Mouse (Mus musculus) embryonic facial prominence, embryonic 10.5 days (tissue): ENCODE data around the gene Fpgs. TPM values are rescaled to one million over a fixed set of nuclear protein-coding genes. Genes with fewer than 3 reads are reported as not detected.

Experiments used
- DNase-seq: peaks from one replicate; pipeline ENCODE4 v3.0.0-alpha.2; 2017; ENCODE audit warnings: low spot score
- H3K27ac ChIP-seq: fragments of 300-500 bp; sonication (generic); replicated peaks from 2 replicates; pipeline ENCODE4 v1.5.1; 2016; ENCODE audit warnings: mild to moderate bottlenecking
- H3K27me3 ChIP-seq: fragments of 300-500 bp; sonication (generic); replicated peaks from 2 replicates; pipeline ENCODE4 v1.6.1; 2016; ENCODE audit warnings: low read depth, mild to moderate bottlenecking; ENCODE audit not compliant: poor library complexity, severe bottlenecking
- H3K36me3 ChIP-seq: fragments of 300-500 bp; sonication (generic); replicated peaks from 2 replicates; pipeline ENCODE4 v1.6.1; 2016; ENCODE audit warnings: mild to moderate bottlenecking, moderate library complexity
- H3K4me1 ChIP-seq: fragments of 300-500 bp; sonication (generic); 2 replicates; pipeline ENCODE4 v1.6.1; 2016
- H3K4me3 ChIP-seq: fragments of 300-500 bp; sonication (generic); 2 replicates; pipeline ENCODE4 v1.5.1; 2016; ENCODE audit warnings: mild to moderate bottlenecking, moderate library complexity
- H3K9me3 ChIP-seq: fragments of 300-500 bp; sonication (generic); 2 replicates; pipeline ENCODE4 v1.6.1; 2016; ENCODE audit warnings: mild to moderate bottlenecking
- WGBS: fragments of 180-500 bp; shearing (Covaris S2); methylation state at CpG from one replicate; pipeline ENCODE4 v1.1.7; 2016; 5-methylcytosine and 5-hydroxymethylcytosine counted together
- polyA plus RNA-seq: library from polyadenylated mRNA; unstranded; fragments of >200 nt; fragmentation: Nextera tagmentation; extraction: Ambion mirVana; gene quantifications from 2 replicates; pipeline ENCODE4 v1.2.1, GENCODE M21; 2016

The Fpgs gene
- polyA plus RNA-seq, 1 experiment from 2014 or later, result 33.5 TPM

DNA sequence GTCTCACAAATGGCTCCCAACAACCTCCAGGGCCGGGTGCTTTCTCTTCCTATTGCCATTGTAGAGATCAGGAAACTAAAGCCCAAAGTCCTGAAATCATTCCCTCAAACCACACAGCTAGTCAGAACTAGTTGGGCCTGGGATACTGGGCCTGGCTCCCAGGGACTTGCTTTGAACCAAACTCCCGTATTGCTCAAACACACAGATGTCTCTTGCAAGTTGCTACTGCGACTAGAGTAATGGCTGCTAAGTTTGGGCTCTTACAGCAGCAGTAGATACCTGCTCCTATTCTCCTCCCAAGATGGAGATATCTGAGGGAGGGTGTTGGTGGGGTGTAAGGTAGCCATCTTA lies 48.6 kb downstream of the Fpgs start:
- Histone ChIP-seq H3K36me3 (no peaks in the 10 kb centered on the region), H3K4me1 (peaks cover 41% of the 10 kb centered on the region)
- WGBS, result 84% methylated on average over 3 of the region's 3 CpGs

GRCm38 (mm10) chr2:32654743-32655393 lies 49.1 kb downstream of the Fpgs start:
- Histone ChIP-seq H3K27ac (peak overlapping the region; percentile 87), H3K4me1 (peaks cover 41% of the 10 kb centered on the region)
- 61% methylated on average over 14 of the region's 14 CpGs for WGBS

More for the DNA sequence above, 48.6 kb downstream of the Fpgs start:
- H3K27ac ChIP-seq, result peak overlapping the region; percentile 87
- peak overlapping the region; percentile 8; the same call in 1 of the 2 replicates for H3K4me3 ChIP-seq
- no peaks in the 10 kb centered on the region for H3K27me3 ChIP-seq
- no peak for DNase-seq
- no peaks in the 10 kb centered on the region for H3K9me3 ChIP-seq

GRCm38 (mm10) chr2:32653764-32654163 lies 50.2 kb downstream of the Fpgs start:
- no peaks in the 10 kb centered on the region for H3K36me3 ChIP-seq
- H3K27me3 ChIP-seq, result no peaks in the 10 kb centered on the region
- H3K9me3 ChIP-seq, result no peaks in the 10 kb centered on the region
- 28% methylated on average over 7 of the region's 7 CpGs for WGBS
- no peak overlapping the region for H3K4me3 ChIP-seq
- H3K4me1 ChIP-seq, result peaks cover 40% of the 10 kb centered on the region
- peak; percentile 33 for DNase-seq
- H3K27ac ChIP-seq, result peak overlapping the region; percentile 87

More at GRCm38 (mm10) chr2:32654743-32655393, 49.1 kb downstream of the Fpgs start:
- Histone ChIP-seq H3K9me3 (no peaks in the 10 kb centered on the region), H3K4me3 (no peak overlapping the region), H3K27me3 (no peaks in the 10 kb centered on the region), H3K36me3 (no peaks in the 10 kb centered on the region)
- DNase-seq, result peak; percentile 32

- Histone ChIP-seq H3K27ac (peak overlapping the region; percentile 66), H3K36me3 (no peaks in the 10 kb centered on the region), H3K4me3 (peak overlapping the region; percentile 46), H3K9me3 (no peaks in the 10 kb centered on the region), H3K4me1 (peaks cover 44% of the 10 kb centered on the region), H3K27me3 (no peaks in the 10 kb centered on the region)
- WGBS, result 90% methylated on average over 7 of the region's 7 CpGs
- no peak for DNase-seq
These were observed 56.6 kb downstream of the Fpgs start for GRCm38 (mm10) chr2:32647366-32647765.

GRCm38 (mm10) chr2:32646379-32647056 lies 57.4 kb downstream of the Fpgs start, which contains the start of gene Eng:
Gene Eng, plus strand, starts transcription at chr2:32646595.
- no peak for DNase-seq
- no peaks in the 10 kb centered on the region for H3K9me3 ChIP-seq
- H3K4me1 ChIP-seq, result peaks cover 45% of the 10 kb centered on the region
- WGBS, result 55% methylated on average over 31 of the region's 31 CpGs
- peak within 1 kb of the TSS; percentile 46 for H3K4me3 ChIP-seq
- H3K36me3 ChIP-seq, result no peaks in the 10 kb centered on the region
- peak within 1 kb of the TSS; percentile 85 for H3K27ac ChIP-seq
- H3K27me3 ChIP-seq, result no peaks in the 10 kb centered on the region

DNA sequence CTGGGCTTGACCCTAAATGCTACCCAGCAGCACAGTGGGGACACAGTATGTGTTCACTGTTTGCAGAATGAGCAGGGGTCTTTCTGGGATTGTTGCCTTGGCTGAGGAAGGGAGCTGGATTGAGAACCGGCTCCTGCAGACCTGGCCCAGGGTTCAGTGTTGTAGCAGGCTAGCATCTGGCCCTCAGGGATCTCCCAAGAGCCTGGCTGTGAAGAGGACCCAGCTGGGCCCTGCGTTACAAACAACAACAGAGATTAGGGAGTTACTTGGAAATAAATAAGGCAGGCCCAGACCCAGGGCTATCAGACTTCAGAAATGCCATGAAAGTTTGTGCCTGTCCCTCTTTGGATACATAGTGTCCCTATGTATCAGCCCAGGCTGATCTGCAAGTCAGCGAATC lies 58.3 kb downstream of the Fpgs start:
- H3K4me1 ChIP-seq, result peaks cover 41% of the 10 kb centered on the region
- no peak overlapping the region for H3K4me3 ChIP-seq
- no peaks in the 10 kb centered on the region for H3K27me3 ChIP-seq
- peak overlapping the region; percentile 85 for H3K27ac ChIP-seq
- DNase-seq, result no peak
- 71% methylated on average over 3 of the region's 3 CpGs for WGBS
- no peaks in the 10 kb centered on the region for H3K9me3 ChIP-seq
- no peaks in the 10 kb centered on the region for H3K36me3 ChIP-seq

DNA sequence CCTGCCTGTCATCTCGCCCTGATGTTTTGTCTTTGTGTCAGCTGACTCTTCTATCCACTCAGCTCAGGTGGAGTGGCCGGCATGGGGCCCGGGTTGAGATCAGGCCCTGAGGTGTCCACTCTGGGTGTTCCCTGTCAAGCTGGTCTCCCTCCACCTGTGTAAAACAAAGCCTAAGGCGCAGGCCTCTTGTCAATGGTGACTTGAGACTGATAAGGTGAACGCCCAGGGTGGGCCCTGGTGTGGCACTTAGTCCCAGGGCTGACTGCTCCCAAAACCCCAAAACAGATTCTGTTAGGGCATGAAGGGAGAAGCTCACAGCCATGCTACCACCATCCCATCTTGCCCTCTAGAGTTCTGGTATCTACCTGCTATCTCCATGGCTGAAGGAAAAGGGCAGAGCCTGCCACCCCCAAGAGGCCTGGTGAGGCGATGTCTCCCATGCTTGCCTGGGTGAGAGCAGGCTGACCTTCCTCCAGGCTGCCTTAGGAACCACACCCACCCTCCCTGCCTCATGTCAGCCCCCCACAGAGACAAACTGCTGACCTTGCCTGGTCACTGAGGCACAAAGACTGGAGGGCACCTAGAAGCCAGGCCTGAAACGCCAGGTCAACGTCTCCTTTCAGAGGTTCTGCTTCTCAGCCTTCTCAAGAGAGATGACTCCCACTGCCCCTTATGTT lies 59.0 kb downstream of the Fpgs start:
- no peaks in the 10 kb centered on the region for H3K36me3 ChIP-seq
- no peak overlapping the region for H3K4me3 ChIP-seq

GRCm38 (mm10) chr2:32644083-32644482 lies 59.9 kb downstream of the Fpgs start:
- WGBS, result 84% methylated on average over 9 of the region's 9 CpGs

More for the DNA sequence above, 59.0 kb downstream of the Fpgs start:
- WGBS, result 86% methylated on average over 8 of the region's 8 CpGs
- Histone ChIP-seq H3K9me3 (no peaks in the 10 kb centered on the region), H3K27me3 (no peaks in the 10 kb centered on the region), H3K27ac (0 out of 2 replicates have a peak overlapping the region, but pooled peaks have one; percentile 85), H3K4me1 (peaks cover 44% of the 10 kb centered on the region)
- DNase-seq, result no peak

DNA sequence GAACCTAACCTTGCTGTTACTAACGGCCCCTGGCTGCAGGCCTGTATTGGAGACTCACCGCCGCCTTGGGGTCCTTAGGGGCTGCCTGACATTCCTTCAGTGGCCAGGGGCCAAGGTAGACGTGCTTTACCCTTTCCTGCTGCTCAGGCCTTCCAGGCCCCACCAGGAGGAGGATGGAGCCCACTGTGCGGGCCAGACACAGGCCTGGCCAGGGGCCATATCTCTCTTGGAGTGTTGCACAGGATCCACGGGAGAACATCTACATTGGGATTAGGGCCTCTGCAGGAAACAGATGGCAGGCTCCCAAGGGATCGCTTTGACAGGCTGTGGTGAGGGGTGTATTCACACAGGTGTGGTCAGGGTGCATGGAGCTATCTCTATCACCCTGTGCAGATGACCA lies 61.1 kb downstream of the Fpgs start:
- no peak for DNase-seq
- 74% methylated on average over 7 of the region's 7 CpGs for WGBS
- Histone ChIP-seq H3K4me3 (no peak overlapping the region), H3K27me3 (no peaks in the 10 kb centered on the region), H3K36me3 (no peaks in the 10 kb centered on the region), H3K9me3 (no peaks in the 10 kb centered on the region), H3K27ac (peak overlapping the region; percentile 59), H3K4me1 (peaks cover 49% of the 10 kb centered on the region)

More at GRCm38 (mm10) chr2:32644083-32644482, 59.9 kb downstream of the Fpgs start:
- no peaks in the 10 kb centered on the region for H3K27me3 ChIP-seq
- no peak for DNase-seq
- H3K27ac ChIP-seq, result no peak overlapping the region
- peaks cover 44% of the 10 kb centered on the region for H3K4me1 ChIP-seq
- no peaks in the 10 kb centered on the region for H3K9me3 ChIP-seq
- H3K4me3 ChIP-seq, result no peak overlapping the region
- no peaks in the 10 kb centered on the region for H3K36me3 ChIP-seq

DNA sequence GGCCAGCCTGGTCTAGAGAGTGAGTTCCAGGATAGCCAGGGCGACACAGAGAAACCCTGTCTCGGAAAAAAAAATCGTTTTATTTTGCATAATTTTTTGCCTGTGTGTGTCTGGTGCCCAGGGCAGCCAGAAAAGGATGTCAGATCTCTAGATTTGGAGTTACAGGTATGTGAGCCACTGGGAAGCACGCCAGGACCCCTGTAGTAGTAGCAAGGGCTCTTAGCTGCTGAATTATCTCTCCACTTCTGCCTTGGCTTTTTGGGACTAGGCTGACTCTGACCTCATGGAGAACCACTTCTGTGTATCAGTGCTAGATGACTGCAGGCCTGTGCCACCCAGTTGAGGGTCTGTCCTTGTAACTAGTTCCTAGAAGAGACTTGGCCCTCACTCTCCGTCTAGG lies 62.1 kb downstream of the Fpgs start:
- WGBS, result 82% methylated on average over 5 of the region's 5 CpGs
- Histone ChIP-seq H3K27ac (no peak overlapping the region), H3K4me1 (peaks cover 55% of the 10 kb centered on the region)

GRCm38 (mm10) chr2:32640550-32641051 lies 63.3 kb downstream of the Fpgs start:
- Histone ChIP-seq H3K27ac (peak overlapping the region; percentile 65), H3K4me1 (peaks cover 49% of the 10 kb centered on the region), H3K4me3 (no peak overlapping the region), H3K9me3 (no peaks in the 10 kb centered on the region), H3K27me3 (no peaks in the 10 kb centered on the region), H3K36me3 (no peaks in the 10 kb centered on the region)
- DNase-seq, result no peak
- WGBS, result 62% methylated on average over 6 of the region's 6 CpGs

More for the DNA sequence above, 62.1 kb downstream of the Fpgs start:
- no peaks in the 10 kb centered on the region for H3K9me3 ChIP-seq
- no peak for DNase-seq
- no peaks in the 10 kb centered on the region for H3K36me3 ChIP-seq
- no peak overlapping the region for H3K4me3 ChIP-seq
- H3K27me3 ChIP-seq, result no peaks in the 10 kb centered on the region

GRCm38 (mm10) chr2:32639632-32640031 lies 64.3 kb downstream of the Fpgs start:
- Histone ChIP-seq H3K27me3 (no peaks in the 10 kb centered on the region), H3K9me3 (no peaks in the 10 kb centered on the region), H3K27ac (no peak overlapping the region), H3K4me3 (no peak overlapping the region), H3K36me3 (no peaks in the 10 kb centered on the region), H3K4me1 (peaks cover 44% of the 10 kb centered on the region)
- no peak for DNase-seq
- 78% methylated on average over 1 of the region's 1 CpGs for WGBS
